Mouse (Mus musculus) testis, adult 2 months (tissue): ENCODE data around the gene AC131692.1. TPM values are rescaled to one million over a fixed set of nuclear protein-coding genes. Genes with fewer than 3 reads are reported as not detected.
A peak's percentile ranks its signal among the peaks of the same experiment; 100 is the strongest.

Source experiments
- H3K27ac ChIP-seq: fragments of 200-500 bp; 2 replicates; pipeline ENCODE4 v1.5.1; 2012; ENCODE audit warnings: low read depth, low read length; ENCODE audit not compliant: control insufficient read depth, insufficient read depth
- H3K27me3 ChIP-seq: fragments of 200-500 bp; 2 replicates; pipeline ENCODE4 v1.6.1; 2012; ENCODE audit warnings: mild to moderate bottlenecking, low read length, moderate library complexity; ENCODE audit not compliant: control insufficient read depth, insufficient read depth
- H3K36me3 ChIP-seq: fragments of 200-500 bp; 2 replicates; pipeline ENCODE4 v1.6.1; 2012; ENCODE audit warnings: mild to moderate bottlenecking, low read length; ENCODE audit not compliant: control insufficient read depth, insufficient read depth
- H3K4me1 ChIP-seq: fragments of 200-500 bp; 2 replicates; pipeline ENCODE4 v1.6.1; 2012; ENCODE audit warnings: low read length; ENCODE audit not compliant: control insufficient read depth, insufficient read depth
- H3K4me3 ChIP-seq: fragments of 200-500 bp; 2 replicates; pipeline ENCODE4 v1.5.1; 2012; ENCODE audit warnings: low read depth, mild to moderate bottlenecking, low read length, moderate library complexity, mixed read lengths; ENCODE audit not compliant: control insufficient read depth
- CTCF ChIP-seq: fragments of 200-500 bp; IDR thresholded peaks from 2 replicates; pipeline ENCODE4 v1.5.1; 2012; ENCODE audit warnings: low read depth, mild to moderate bottlenecking, inconsistent platforms, low read length, moderate library complexity; ENCODE audit not compliant: control insufficient read depth, insufficient read depth, insufficient replicate concordance
- POLR2A ChIP-seq: fragments of 200-500 bp; IDR thresholded peaks from 2 replicates; pipeline ENCODE4 v1.6.1; 2012; ENCODE audit warnings: low read depth, mild to moderate bottlenecking, inconsistent platforms, low read length, moderate library complexity; ENCODE audit not compliant: control insufficient read depth
- polyA plus RNA-seq: library from polyadenylated mRNA; depleted of rRNA; stranded (reverse); fragments of >200 nt; gene quantifications from 2 replicates; pipeline ENCODE4 v1.2.3, GENCODE M21; 2012

The AC131692.1 gene
- polyA plus RNA-seq, 1 experiment = 78.6 TPM

DNA sequence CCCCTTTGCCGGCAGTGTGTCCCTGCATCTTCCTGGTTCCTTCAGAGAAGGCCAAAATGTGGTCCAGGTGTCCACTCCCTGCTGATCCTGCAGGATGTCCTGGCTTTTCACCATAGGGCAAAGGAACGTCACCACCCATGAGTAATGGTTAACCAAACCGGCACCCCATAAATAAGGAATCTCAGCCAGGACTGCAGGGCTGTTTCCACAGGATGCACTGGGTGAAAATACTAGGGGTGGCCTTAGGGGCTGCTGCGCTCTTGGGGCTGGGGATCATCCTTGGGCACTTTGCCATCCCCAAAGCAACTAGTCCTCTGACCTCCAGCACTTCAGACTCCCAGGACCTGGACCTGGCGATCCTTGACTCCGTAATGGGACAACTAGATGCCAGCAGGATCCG is 11.4 kb downstream of the AC131692.1 start, which contains the start of gene Naaladl1:
TSS of gene Naaladl1 (plus strand) at position 197 of the 400 bp plus-strand sequence.
- Histone ChIP-seq H3K4me1 (peaks cover 3% of the 10 kb centered on the region), H3K4me3 (no peak within 1 kb of the TSS), H3K27ac (no peak within 1 kb of the TSS), H3K27me3 (no peaks in the 10 kb centered on the region), H3K36me3 (no peaks in the 10 kb centered on the region)
- no peak for TF ChIP-seq POLR2A
- TF ChIP-seq CTCF = no peak

DNA sequence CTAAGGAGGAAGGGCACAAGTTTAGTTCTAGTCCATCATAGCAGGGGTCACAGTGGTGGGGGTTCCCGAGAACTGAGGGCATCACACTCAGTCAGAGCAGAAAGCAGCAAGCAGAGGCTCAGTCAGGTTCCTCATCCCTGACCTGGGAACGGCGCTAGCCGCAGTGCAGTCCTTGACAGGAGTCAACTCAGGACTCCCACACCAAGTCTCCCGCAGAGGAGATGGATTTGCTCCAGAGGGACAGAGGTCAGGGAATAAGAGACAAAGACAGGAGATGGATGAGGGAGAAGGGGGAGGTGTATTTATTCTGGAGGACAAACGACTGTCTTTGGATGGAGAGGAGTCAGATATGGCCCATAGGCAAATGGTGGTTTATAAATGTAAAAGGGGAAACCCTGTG is 18.9 kb downstream of the AC131692.1 start:
- TF ChIP-seq POLR2A = no peak
- Histone ChIP-seq H3K36me3 (no peaks in the 10 kb centered on the region; the same call in 1 of the 2 replicates), H3K4me1 (no peaks in the 10 kb centered on the region; the same call in none of the 2 replicates)

DNA sequence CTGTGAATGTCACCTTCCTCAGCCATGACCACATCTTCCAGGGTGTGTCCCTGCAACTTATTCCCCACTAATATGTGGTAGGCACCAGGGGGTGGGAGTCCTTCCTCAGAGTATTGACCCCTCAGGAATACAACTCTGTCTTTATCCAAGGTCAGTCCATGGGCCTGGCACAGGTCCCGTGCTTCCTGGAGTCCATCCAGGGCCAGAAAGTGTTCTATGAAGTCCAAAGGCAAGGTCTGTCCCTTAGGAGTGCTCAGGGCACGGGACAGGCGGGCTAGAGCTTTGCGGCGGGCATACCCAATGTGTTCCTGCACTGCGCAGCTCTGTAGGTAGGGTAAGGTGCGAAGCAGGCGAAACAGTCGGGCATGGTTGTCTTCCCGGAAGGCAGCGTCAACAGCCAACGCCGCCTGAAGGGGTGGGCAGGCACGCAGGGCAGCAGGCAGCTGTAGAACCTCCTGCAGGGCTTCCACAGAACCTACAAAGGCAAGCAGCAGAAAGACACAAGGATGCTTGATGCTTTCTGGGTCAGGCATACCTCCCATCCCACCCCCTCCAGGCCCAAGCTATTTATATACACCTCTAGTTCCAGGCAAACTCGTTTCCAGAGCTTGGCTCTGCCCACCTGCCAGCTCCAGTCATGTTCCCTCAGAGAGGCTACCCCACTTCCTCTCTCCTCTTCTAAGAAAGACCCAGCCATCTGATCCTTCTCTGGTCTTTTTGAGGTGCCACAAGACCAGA is 22.1 kb downstream of the AC131692.1 start:
- H3K4me3 ChIP-seq = no peak overlapping the region; the same call in none of the 2 replicates
- H3K27me3 ChIP-seq = no peaks in the 10 kb centered on the region
- H3K36me3 ChIP-seq = no peaks in the 10 kb centered on the region; the same call in 1 of the 2 replicates
- no peak overlapping the region for H3K27ac ChIP-seq
- no peak for TF ChIP-seq CTCF
- no peak for TF ChIP-seq POLR2A
- peaks cover 6% of the 10 kb centered on the region for H3K4me1 ChIP-seq

More for the DNA sequence above, 18.9 kb downstream of the AC131692.1 start:
- no peak overlapping the region for H3K27ac ChIP-seq
- no peak overlapping the region for H3K4me3 ChIP-seq
- no peaks in the 10 kb centered on the region for H3K27me3 ChIP-seq

DNA sequence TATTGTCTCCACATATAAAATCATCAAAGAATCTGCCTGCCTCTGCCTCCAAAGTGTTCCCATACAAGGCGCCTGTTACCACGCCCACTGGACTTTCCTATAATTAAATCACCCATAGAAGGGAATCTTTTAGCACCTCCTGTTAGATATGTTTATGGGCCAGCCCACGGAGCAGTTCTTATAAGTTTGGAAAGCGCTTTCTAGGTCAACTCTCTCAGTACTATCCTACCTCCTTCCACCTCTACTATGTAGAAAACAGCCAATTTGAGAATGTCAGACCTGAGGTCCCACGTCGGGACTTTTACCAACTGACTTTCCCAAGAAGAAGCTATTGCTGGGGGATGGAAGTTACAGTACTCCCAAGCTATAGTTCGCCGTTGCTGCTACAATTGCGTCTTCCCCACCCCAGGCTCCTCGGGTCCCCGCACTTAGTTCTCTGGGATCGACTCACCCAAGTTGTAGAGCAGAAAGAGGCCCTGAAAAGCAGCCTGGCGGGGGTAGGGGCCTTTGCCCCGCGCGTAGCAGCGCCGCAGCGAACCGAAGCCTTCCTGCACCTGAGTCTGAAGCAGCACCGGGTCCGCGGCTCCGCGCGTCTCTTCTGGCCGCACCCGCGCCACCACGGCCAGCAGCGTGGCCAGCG is 23.2 kb downstream of the AC131692.1 start:
- H3K4me3 ChIP-seq = peak overlapping the region; percentile 83
- peak overlapping the region; percentile 80 for H3K27ac ChIP-seq
- peaks cover 9% of the 10 kb centered on the region for H3K4me1 ChIP-seq
- TF ChIP-seq CTCF (no peak), POLR2A (no peak)
- H3K36me3 ChIP-seq = no peaks in the 10 kb centered on the region; the same call in 1 of the 2 replicates
- H3K27me3 ChIP-seq = no peaks in the 10 kb centered on the region

DNA sequence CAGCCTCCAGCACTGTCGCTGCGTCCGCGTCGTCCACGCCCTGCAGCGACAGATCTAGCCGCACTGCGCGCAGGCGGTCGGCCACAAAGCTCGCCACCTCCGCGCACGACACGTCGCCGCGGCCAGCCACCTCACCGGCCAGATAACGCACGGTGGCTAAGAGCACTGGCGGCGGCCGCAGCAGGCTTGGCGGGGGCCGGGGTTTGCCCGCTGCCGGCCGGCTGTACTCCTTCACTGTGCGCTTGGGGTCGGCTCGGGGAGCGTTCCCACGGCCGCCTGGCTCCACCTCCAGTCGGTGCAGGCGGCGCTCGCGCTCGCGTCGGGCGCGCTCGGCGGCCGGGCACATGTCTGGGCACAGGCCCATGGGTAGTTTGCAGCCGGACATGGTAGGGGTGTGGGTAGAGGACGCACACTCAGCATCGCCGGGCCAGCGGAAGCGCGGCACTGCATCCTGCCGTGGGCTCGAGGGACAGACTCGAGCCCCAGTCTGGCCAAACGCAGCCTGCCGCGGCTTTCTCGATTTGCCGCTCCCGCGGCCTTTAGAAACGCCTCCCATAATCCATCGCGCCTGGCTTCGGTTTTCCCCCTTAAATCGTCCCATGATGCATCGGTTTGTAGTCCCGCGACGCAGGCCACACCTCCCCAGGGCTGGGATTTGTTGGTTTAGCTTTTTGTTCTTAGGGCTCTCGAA is 23.9 kb downstream of the AC131692.1 start, which contains the start of gene Sac3d1:
TSS of gene Sac3d1 (minus strand) at position 665 of the 691 bp plus-strand sequence.
- TF ChIP-seq CTCF (no peak), POLR2A (peak; percentile 74)
- Histone ChIP-seq H3K4me1 (peaks cover 9% of the 10 kb centered on the region), H3K27ac (peak within 1 kb of the TSS; percentile 80), H3K4me3 (peak within 1 kb of the TSS; percentile 83), H3K36me3 (no peaks in the 10 kb centered on the region; the same call in 1 of the 2 replicates), H3K27me3 (no peaks in the 10 kb centered on the region)

DNA sequence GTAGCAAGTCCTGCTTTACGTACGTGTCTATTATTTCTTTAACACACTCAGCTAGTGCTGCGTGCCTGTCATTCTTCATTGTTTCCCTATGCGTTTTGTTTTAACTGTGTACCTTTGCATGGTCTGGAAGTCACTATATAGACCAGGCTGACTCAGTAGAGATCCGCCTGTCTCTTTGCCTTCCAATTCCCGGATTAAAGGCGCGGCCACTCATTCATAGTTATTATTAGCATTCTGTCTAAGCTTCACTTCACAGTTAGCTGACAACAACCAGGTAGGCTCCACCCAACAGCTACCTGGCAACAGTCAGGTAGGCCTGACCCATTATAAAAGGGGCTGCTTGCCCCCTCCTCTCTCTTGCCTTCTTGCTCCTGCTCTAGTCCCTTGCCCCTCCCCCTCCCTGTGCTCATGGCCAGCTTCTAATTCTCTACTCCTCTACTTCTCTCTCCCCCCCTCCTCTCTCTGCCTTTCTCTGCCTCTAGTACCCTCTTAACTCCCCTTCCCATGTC is 24.5 kb downstream of the AC131692.1 start:
- Histone ChIP-seq H3K27me3 (no peaks in the 10 kb centered on the region), H3K4me1 (peaks cover 9% of the 10 kb centered on the region), H3K4me3 (peak overlapping the region; percentile 83), H3K27ac (peak overlapping the region; percentile 80), H3K36me3 (no peaks in the 10 kb centered on the region; the same call in 1 of the 2 replicates)
- no peak for TF ChIP-seq POLR2A
- TF ChIP-seq CTCF = no peak

DNA sequence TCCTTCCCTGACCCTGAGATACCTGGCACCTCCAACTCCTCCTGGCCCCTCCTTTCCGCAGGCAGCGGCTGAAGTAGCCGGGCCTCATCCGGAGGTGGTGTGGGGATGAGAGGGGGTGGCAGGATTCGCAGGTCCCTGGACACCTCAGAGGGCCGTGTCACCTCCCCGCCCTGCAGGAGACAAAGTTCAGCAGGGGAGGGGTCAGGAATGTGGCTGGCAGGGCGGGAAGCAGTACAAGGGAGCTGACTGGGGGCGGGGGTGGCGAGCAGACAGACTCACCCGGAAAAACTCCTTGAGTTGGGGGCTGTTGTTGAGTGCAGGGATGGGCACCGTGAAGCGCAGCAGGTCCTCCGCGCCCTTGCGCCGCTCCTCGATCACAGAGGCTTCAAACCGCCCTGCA is 27.5 kb downstream of the AC131692.1 start:
- H3K4me3 ChIP-seq = no peak overlapping the region
- H3K4me1 ChIP-seq = peaks cover 9% of the 10 kb centered on the region
- H3K36me3 ChIP-seq = no peaks in the 10 kb centered on the region
- no peaks in the 10 kb centered on the region for H3K27me3 ChIP-seq
- H3K27ac ChIP-seq = no peak overlapping the region
- no peak for TF ChIP-seq POLR2A
- no peak for TF ChIP-seq CTCF
